Mouse (Mus musculus) liver (tissue): Measurements from ENCODE around the gene Dpp8.
A peak's percentile ranks its signal among the peaks of the same experiment; 100 is the strongest.
"Not testable (repeated sequence)": the region's sequence is repeated elsewhere in the genome, so short reads cannot be mapped to it uniquely, and the experiment has no call there.

Experiments
- DNase-seq: peaks from one replicate; pipeline ENCODE4 v3.0.0-alpha.2; 2020; ENCODE audit warnings: mixed read lengths

Dpp8 gene

DNA sequence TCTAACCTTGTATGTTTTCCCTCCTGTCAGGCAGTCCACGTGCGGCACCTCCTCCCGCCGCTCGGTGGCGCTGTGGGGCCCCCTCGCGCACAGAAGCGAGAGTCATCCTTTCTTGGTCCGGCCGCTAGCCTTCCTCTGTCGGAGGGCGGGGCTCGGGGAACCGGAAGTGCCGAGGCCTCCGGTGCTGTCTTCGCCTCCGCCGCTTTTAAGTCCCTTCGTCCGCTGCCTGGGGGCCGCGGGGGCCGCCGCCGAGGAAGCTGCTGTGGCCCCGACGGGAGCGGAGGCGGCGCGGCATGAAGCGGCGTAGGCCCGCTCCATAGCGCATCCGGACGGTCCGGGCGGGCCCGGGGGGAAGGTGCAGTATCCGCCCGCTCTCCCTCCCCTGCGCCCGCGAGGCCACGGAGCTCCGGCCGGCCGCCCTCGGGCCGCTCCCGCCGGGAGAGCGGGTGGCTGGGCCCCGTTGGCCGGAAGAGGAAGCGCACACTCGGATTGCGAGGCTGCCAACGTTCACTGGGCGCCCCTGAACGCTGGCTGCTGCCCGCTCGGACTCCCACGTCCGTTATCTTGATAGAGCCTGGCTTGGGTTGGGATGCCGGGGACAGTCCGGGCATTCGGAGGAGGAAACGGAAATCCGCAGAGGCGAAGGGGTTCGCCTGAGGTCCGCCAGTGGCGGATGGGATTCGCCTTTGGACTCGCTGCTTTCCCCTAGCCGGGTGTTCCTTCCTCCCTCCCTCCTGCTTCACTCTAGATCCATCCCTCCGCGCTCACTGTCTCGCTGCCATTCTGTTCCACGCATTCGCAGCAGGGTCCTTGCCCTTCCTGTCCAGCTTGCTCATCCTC, at the start of gene Dpp8:
Gene Dpp8, plus strand, starts transcription at position 146 of the 840 bp plus-strand sequence.
- DNase-seq: peak; percentile 97

DNA sequence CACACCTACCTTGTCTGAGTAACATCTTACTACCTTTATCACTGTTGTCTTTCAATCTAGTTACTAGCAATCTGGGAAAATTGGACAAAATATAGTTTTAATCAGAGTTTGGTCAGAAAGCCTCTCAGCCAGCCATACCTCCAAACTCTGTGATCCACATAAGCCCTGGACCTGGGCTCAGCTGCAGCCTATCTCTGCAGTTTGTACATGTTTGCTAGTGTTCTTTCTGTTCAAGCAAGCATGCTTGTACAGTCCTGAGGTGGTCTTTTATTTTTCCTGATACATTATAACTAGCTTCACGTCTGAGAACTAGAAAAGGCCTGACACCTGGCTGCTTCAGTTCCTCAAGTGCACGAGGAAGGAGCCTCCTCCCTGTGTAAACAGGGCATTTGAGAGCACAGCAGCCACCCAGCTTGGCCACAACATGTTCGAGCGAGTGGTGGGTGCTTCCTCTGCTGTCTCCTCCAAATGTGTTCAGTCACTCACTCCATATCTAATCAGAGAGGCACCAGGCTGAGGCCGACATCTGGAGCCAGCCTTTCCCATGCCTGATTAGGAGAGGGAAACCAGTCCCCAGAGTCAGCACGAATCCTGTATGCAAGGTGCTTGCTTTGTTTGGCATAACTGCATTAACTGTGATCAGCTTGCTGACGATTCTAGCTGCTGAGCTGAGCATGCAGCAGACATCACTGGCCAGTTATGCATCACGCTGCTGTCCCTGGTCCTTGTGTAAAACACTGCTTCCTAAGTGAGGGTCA, 47.0 kb upstream of the Dpp8 start:
- peak; percentile 79 for DNase-seq

DNA sequence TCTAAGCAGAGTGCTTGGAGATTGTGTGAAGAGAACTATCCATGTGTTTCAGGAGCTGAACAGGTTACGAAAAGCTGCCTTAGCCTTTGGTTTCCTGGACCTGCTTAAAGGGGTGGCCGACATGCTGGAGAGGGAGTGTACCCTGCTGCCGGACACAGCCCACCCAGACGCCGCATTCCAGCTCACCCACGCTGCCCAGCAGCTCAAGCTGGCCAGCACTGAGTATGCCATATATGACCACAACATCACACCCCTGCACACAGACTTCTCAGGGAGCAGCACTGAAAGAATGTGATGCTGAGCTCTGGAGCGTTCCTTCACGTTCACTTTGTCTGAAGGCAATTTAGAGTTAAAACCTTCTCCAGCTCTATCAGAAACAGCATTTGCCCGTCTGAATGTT, 46.4 kb upstream of the Dpp8 start:
- DNase-seq: no peak

DNA sequence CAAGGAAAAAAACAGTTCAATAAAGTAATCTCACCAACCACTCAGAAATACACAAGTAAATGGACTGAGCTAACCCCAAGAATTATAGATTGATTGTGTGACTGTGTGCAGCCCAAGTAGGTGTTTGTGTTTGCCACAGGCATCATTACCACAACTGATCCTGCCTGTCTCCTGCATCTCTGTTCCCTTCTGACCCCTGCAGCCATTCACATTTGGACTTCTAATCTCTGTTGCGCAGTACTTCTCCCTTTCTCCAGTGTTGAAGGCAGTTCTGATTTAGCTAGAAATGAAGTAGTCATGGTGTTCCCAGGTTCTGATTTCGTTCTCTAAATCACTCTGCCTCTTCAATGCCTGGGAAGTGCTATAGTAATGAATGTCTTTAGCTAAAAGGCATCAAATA, 44.6 kb upstream of the Dpp8 start:
- DNase-seq: no peak

DNA sequence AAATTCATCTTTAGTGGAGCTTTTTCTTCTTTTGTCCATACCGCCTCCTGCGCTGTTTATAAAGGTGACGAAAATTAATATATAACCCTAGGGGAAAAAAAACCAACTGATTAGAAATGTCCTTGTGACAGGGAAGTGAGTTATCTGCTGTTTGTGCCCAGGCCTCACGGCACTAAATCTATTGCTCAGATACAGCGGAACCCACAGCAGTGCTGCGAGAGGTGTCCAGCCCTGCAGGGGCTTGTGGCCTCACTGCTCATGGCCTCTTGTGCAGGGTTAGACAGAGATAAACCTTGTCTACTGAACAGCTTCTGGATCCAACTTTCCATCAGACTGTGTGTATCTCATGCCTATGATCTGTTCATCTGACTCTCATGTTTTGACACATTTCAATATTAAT, 43.8 kb upstream of the Dpp8 start:
- no peak for DNase-seq

DNA sequence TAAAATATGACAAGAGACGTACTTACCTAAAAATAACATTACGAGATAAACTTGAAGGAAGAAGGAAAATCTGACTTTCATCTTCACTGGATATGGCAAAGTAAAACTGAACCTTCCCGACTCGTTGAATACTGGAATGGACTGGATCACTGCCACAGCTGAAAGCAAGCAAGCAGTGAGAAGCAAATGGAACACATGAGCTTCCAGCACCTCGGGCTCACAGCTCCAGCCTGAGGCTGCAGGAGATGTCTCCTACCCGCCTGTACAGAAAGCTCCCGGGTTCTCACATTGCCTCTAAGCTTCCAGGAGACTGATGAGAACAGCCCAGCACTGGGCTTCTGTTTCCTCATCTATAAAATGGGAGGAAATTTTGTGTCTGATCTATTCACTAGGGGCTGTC, 41.9 kb upstream of the Dpp8 start:
- no peak for DNase-seq

DNA sequence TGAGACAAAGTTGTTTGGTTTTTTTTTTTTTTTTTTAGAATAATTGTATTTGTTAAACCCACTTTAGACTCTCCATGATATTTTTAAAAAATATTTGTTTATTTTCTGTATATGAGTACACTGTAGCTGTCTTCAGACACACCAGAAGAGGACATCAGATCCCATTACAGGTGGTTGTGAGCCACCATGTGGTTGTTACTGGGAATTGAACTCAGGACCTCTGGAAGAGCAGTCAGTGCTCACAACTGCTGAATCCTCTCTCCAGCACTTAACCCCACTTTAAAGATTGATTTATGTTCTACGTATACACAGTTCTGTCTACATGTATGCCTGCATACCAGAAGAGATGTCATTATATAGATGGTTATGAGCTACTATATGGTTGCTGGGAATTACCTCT, 36.8 kb upstream of the Dpp8 start:
- not testable (repeated sequence) for DNase-seq

DNA sequence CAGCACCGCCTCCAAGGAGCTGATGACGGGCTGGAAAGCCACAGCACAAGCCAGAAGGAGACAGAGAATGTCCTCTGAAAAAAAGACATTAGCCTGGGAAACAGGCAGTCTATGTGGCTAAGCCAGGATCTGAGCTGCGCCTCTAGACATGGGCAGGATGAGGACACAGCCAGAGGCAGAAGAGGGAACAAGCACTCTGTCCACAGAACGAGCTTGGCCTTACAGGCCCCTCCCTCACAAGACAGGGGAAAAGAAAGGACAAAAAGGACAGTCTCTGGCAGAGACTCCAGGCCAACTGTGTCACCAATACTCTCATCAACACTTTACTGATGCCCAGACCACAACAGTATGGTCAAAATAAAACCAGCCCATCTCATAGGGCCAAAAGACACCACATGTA, 30.7 kb upstream of the Dpp8 start:
- no peak for DNase-seq

DNA sequence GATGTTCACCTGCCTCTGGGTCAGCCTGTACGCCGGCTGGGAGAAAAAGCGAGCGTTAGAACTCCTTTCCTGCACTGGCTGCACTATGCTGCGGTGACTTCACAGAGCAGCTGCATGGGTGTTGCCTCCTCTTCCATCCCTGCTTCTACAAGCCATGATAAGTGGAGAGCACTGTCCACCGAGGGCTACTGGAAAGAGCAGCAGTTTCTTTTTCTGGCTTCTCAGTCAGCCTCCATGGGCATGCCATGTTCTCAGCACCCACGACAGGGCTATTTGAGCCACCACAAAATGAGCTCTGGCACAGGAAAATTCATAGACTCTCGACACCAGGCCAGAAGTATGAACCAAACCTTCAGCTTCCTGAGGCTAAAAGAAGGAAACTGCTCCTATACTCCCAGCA, 26.5 kb upstream of the Dpp8 start:
- DNase-seq: no peak

DNA sequence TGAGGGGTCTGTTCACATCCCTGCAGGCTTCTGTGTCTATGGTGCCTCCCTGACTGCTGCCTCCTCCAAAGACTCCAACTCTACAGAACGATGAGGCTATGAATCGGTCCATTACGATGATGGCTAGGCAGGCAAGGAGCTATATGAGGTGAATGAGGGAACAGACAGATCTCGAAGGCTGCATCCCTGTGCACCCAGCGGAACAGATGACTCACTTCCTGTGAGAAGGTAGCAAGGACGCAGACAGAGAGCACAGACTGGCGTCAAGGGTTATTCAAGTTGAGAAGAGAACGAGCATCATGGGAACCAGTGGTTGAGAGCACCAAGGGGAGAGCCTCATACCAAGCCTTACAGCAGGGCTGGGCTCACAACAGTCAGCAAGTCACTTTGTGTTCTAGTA, 21.6 kb upstream of the Dpp8 start:
- DNase-seq: no peak

DNA sequence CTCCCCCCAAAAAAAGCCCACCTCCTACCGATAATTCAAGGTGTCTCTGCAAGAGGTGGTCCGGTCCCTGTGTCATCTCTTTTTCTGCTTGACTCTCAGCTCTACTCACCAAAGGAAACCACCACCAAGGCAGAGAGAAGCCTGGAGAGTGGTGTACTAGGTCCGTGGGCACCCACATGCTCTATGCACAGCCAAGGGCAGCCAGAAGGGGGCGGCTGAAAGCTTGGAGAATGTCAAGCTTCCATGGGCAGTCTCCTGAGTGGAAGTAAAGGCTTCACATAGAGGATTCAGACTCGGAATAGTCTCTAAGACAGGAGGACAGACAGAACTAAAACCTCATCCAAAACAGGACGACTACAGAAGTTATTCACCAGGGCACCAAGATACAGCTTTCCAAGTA, 20.9 kb upstream of the Dpp8 start:
- peak; percentile 36 for DNase-seq

DNA sequence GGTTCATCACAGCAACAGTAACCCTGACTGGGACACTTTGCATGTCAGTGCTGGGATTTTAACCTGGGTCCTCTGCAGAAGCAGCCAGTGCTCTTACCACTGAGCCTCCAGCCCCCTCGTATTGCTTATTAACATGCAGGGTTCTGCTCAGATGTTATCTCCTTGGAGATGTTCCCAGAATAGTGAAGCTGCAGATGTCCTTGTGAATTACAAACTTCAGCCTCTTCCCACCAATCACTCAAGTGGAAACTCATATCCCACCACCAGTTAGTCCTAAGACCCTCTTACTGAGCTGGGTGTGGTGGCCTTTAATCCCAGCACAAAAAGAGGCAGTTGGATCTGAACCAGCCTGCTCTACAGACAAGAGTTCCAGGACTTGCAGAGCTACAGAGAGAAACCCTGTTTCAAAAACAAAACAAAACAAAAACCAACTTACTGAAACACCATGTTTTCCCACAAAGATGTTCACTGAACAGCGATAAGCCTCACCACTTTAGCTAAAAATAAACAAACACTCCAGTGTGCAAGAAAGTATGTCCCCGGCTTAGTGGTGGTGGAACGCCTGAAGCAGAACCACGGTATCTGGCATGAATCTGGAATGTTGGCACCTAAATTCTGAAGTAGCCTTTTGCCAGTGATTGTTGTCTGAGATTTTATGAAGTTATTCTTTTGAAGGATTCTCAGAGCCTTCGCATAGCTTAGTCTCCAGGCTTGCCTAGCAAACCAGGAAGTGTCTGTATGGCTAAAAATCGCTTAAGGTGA, 16.6 kb upstream of the Dpp8 start:
- DNase-seq: no peak

DNA sequence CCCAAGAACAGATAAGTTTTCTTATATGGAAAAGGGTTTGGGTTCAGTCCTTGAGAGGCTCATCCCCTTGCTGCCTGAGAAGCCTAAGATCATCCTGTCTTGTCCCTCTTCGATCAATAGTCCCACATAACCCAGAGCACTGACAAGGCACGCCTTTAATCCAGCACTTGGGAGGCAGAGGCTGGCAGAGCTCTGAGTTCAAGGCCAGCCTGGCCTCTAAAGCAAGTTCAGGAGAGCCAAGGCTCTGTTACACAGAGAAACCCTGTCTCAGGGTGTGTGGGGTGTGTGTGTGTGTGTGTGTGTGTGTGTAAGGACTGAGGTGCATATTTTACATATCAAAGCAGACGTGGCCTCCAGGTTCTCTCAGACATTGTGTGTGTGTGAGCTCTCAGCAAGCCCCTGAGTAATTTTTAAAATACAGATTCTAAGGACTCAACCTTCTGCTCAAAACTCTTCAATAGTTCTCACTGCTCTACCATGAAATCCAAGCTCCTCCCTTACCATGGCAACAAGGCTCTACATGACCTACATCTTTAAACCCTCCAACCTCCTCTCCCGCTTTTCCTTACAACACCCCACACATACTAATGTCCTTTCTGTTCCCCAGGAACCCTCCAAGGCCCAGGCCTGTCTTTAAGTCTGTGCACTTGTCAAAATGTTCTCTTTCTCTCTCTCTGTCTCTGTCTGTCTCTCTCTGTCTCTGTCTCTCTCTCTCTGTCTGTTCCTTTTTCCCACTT, 15.8 kb upstream of the Dpp8 start:
- DNase-seq: no peak

DNA sequence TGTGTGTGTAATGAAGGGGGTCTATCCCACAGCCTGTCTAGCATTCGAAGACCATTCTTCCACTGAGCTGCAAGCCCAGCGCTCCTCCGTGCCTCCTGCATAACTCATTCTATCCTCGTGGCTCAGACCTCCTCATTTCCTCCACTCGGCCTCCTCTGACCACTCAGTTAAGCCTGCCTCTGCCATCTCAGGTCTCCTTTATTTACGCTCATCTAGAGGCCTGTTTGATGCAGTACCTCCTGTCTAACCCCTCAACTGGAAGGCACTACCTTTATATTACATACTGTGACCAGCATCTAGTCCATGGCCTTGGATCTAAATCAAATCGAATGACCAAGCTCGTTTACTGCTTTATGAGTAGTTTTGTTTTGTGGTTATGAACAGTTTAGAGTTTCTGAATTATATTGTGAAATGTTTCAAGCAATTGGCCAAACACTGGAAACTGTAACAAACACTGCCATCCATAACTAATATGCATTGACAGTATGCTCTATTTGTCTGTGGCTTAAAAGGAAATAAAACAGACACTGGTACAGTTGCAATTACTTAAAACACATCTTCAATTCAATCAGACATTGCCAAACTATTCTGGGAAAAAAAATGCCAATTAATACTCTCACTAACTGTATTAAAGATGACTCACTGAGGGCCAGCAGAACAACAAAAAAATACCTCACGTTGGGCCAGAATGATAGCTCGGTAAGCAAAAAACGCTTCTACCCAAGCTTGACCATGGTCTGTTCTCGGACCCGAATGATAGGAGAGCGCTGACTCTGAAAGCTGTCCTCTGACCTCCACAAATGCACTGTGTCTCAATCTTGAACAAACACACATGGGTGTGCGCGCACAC, 15.0 kb upstream of the Dpp8 start:
- no peak for DNase-seq

DNA sequence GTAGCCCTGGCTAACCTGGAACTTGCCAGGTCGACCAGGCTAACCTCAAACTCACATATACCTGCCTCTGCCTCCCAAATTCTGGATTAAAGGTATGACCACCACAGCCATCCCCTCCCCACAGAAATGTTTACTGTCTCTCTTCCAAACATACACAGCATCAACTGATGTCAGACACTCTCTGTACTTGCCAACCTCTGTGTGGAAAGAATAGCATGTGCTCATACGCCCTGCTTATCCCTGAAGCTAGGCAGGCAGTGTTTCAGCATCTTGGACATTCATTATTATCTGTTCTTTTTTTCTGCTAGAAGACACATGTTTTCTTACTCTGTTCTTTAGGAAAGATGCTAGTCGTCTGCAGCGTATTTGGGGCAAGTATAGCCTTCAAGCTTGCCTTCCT, 14.3 kb upstream of the Dpp8 start:
- no peak for DNase-seq

DNA sequence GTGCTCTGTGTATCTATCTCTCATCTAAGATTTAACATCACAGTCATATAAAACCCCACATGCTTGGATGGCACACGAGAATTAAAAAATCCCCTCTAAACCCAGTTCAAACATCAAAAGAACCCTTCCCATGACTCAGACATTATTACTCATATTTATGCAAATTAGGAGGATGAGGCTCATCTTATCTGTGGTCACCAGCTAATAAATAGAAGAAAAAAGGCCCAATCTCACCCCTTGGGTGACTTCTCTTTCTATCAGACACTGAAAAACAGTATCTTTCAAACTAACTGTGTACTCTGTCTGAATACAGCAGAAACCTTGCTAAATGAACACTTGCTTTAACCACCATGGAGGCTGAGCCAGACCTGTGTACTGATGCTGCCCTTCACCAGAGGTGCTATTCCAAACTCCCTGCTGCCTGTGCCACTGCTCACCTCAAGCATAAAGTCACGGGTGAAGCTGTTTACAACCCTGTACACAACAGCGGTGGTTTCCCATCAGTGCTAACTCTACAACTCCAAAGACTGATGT, 13.6 kb upstream of the Dpp8 start:
- DNase-seq: no peak

DNA sequence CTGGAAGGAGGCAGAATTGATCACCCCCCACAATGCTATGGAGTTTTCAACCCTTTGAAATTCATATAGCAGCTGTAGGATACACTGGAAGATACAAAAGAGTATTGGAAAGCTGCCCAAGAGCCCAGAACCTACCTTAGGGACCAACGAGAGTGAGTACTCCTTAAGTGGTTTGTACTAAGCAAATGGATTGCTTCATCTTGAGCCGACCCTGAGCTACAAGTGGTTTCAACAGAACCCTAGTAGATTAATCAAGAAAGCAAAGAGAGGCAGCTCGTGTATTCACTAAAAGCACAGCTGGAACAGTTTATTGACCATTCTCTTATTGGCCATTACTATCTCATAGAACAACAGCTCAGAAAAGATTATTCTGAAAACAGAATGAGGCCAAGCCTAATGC, 13.1 kb upstream of the Dpp8 start:
- DNase-seq: no peak

DNA sequence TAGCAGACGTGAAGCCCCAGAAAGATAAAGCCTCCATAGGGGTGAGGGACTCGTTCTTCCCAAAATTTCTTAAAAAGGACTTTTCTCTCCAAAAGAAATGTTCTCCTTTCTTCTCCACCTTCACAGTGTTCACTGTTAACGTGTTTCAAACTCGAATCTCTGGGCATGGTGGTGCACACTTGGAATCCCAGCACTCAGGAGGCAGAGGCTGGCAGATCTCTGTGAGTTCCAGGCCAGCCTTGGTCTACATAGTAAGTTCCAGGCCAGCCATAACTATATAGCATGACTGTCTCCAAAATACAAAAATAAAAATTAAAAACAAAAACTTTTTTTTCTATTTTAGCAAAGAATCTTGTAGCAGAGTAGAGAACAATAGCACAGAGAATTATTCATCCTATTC, 12.1 kb upstream of the Dpp8 start:
- DNase-seq: no peak

DNA sequence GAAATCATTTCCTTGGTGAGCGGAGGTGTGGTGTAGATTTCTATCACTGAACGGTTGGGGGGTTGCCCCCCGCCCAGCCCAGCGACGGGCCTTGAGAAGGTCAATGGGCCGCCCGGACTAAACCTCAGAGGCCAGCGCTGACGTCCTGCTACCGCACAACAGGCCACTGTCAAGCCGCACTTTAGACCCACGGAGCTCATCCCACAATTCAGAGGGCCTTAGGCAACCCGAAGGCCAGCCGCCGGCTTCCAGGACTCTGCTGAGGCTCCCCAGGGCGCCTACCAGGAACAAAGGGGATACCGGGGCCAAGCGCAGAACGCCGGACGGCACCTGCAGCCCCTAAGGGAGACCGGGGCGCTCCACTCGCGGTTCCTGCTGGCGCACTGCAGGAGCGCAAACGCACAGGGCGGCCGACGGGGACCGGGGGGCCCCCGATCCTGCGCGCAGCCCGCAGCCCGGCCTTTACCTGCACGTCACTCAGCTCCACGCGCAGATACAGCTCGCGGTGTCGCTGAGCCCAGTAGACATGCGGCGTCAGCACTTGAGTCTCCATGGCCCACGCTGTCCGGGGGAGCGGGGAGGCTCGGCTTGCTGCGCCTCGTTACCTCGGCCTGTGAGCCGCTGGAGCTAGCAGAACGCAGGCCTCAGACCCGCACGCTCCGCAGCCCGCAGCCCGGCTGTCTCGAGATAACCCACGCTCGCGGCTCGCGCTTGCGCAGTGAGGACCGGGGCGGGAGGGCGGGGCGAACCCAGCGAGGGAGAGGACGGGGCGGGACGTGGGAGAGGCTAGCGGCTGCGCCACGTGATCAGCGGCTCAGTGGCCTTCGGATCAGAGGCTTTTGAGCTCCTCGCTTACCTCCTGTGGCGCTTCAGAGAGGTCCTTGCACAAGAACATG, 11.0 kb upstream of the Dpp8 start, which contains the start of gene Hacd3:
Gene Hacd3, minus strand, starts transcription at position 703 of the 896 bp plus-strand sequence.
- DNase-seq: peak; percentile 97

DNA sequence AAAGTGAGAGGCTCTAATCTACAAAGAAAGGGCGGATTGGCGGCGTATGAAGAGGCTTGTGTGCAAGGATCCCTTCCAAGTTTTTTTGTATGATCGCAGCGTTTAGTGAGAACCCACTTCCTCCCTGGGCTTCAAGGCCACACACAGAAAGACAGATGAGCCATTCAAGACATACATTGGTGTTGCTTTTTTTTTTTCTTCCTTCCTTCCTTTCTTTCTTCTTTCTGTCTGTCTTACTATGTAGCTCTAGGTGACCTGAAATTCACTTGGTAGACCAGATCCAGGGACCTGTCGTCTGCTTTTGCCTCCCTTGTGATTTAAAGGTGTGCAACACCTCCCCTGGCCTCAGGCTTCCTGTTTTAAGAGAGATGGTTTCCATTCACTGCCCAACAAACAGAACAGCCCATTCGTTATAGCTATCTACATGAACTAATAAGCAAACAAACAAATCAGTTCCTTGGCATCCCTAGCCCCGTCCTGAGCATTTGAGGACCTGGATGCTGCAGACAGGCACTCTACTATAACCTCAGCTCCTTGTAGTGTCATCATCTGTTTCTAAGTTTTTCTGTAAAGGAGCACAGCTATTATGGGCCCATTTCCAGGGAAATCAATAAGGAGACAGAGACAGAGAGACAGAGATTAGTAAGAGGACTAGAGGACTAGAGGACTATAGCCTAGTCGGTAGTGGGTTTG, 10.2 kb upstream of the Dpp8 start:
- no peak for DNase-seq
